Mouse (Mus musculus) thymus, postnatal 10 days (tissue): ENCODE results near the gene Zfand3.

Source experiments
- DNase-seq, 2 experiments: peaks; one replicate each; pipeline ENCODE4 v3.0.0; 2021; ENCODE audit warnings: low spot score in 2 of 2

The Zfand3 gene

DNA sequence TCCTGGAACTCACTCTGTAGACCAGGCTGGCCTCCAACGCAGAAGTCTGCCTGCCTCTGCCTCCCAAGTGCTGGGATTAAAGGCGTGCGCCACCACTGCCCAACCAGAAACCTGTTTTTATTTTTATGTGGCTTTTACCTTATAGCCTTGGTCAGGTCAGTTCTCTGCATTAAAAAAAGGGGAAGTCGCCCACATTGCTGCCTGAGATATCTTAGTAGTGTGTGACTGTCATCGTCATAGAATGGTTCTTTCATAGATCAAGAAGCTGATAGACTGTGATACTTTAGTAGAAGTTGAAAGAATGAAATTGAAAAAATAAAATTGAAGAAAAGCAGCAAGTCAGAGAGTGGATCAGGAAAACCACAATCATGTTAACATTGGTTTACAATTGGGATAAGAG is 98.5 kb downstream of the Zfand3 start:
- no peak for DNase-seq

GRCm38 (mm10) chr17:30103641-30104165 is 99.2 kb downstream of the Zfand3 start:
- no peak for DNase-seq

- DNase-seq: peak in 1 of 2 experiments; percentile 18
Observed at GRCm38 (mm10) chr17:30105369-30105768, 100.8 kb downstream of the Zfand3 start.

GRCm38 (mm10) chr17:30110678-30111077 is 106.1 kb downstream of the Zfand3 start:
- no peak for DNase-seq

- DNase-seq: no peak
Observed at GRCm38 (mm10) chr17:30111556-30111955, 107.0 kb downstream of the Zfand3 start.

- no peak for DNase-seq
Observed at GRCm38 (mm10) chr17:30112080-30112479, 107.5 kb downstream of the Zfand3 start.

- DNase-seq: no peak
Observed at GRCm38 (mm10) chr17:30112555-30113305, 108.2 kb downstream of the Zfand3 start.

GRCm38 (mm10) chr17:30114761-30115160 is 110.2 kb downstream of the Zfand3 start:
- DNase-seq: peak; percentile 11 to 57

DNA sequence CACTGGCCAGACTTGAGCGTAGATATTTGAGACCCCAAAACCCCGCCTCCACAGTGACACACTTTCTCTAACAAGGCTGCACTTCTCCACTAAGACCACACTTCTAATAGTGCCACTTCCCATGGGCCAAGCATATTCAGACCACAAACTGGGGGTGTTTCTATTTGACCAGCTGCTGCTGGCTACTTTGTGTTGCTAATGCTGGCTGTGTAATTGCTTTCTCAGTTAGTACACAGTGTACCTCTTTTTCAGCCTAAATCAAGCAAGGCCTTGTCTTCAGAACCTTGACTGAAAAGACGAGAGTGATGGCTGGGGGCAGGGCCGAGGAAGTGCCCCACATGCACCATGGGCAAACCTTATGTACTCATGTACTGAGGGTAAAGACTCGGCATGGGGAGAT is 111.7 kb downstream of the Zfand3 start:
- no peak for DNase-seq

DNA sequence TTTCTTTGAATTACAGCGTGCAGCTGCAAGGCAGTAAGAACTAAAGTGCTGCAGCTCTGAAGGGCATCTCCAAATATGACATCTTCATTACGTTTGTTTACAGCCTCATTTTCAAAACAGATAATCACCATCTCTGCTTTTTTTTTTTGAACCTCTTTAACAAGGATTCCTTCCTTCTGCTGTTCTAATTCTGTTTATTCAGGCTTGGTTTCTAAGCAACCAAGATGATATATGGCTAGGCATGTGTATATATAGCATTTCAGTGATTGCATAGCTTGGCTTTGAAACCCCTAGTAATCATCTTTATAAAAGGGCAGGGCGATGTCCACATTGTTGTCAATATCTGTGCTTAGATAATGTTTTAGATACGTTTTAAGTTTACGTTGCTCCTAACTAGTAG is 113.5 kb downstream of the Zfand3 start:
- DNase-seq: no peak

DNA sequence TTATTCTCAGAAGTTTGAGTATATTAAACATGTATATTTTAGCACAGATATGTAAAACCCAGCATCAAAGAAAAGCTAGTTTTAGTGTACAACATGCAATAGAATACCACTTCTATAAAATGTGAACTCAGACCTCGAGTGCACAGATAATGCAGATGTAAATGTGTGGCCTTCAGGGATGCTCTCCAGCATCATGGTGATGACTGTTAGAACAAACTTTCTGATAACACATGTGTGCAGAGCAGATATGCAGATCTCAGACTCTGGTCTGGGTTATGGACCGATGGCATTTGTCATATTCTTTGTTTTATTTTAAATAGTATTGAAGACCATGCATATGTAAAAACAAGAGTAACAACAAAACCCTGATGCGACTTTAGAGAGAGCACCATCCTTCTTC is 117.7 kb downstream of the Zfand3 start:
- no peak for DNase-seq

DNA sequence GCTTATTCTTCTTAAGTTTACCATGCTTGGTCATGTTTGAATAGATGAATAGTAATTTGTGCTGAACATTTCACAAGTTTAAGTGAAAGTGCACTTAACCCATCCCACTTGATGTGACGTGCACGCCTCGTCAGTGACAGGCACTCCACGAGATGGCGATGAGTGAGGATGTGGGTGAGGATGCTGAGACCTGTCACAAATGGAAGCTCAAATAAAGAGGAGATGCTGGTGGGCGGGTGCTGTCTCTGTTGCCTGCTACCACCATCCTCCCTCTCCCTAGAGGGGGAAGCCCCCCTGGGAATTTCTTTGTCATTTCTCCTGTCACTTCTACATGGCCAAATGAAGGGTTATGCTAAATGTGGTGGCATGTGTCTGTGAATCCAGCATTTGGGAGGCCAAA is 123.9 kb downstream of the Zfand3 start:
- peak in 1 of 2 experiments; percentile 4 for DNase-seq

DNA sequence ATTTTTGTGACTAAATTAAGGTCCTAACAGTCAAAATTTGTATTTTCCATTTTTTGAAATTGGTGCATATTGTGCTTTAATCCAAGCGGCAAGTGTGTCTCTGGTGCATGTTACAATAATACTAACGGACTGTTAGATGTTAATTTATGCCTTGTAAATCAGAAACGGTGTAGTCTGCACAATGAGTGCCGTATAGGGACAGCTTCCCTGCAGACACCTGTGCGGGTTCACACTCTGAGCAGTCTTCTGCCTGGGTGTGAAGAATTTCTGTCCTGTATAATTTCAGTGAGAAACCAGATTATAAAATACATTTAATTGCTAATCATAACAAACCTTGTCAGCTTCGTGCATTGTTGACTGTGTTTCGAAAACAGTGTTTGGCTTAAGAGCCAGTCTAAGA is 124.7 kb downstream of the Zfand3 start:
- no peak for DNase-seq

DNA sequence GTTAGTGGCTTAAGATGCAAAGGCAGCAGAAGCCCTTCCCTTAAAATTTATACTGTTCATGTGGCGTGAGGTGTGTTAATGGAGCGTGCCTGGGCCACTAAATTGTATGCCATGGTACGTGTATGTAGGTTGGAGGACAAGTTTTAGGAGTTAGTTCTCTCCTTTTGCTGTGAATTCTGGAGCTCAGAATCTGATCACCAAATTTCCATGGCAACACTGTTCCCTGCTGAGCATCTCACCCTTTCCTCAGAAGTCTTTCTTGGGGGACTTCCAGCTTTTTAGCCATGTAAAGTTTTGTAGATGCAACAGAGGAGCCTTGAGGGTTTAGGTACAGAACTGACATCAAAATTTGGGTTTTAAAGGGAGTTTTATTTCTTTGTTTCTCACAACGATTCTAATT is 125.8 kb downstream of the Zfand3 start:
- no peak for DNase-seq

DNA sequence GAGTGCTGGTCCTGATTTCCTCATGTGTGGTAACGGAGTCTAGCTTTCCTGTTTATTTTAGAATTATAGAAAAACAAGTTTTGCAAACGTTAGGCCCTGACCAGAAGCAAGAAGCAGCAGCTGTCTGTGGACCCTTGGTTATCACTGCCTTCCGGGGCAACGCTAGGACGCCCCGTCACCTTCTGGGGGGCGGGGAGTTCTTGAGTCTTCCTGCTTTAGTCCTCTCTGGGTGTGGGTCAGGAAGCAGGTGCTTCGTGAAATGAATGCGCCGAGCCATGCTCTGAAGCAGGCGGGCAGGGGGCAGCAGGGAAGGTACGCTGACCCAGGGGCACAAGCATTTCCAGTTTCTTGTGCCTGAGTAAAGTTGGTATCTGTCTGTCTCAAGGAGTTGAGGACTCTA is 129.1 kb downstream of the Zfand3 start:
- DNase-seq: peak; percentile 14 to 32

- no peak for DNase-seq
Observed at GRCm38 (mm10) chr17:30134955-30135735, 130.6 kb downstream of the Zfand3 start.

- DNase-seq: no peak
Observed at GRCm38 (mm10) chr17:30135890-30136289, 131.4 kb downstream of the Zfand3 start.

DNA sequence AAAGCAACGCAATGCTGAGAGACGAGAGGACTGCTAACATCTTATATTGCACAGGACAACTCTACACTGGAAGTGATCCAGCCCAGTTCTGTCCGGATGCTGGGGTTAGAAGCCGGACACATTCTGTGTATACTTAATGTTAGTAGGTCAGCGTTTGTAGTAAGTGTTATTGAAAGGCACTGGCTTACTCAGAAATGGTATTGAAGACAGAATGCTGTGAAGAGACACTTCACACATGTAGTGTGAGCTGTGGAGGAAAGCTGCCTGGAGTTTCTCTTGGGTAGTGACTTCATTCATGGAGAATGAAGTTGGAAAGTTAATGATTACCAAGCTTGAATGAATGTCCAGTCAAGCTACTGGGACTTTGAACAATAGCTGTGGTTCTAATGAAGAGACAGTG is 132.2 kb downstream of the Zfand3 start:
- DNase-seq: no peak

GRCm38 (mm10) chr17:30137115-30137514 is 132.6 kb downstream of the Zfand3 start:
- DNase-seq: no peak

GRCm38 (mm10) chr17:30144114-30144513 is 139.6 kb downstream of the Zfand3 start:
- DNase-seq: no peak

DNA sequence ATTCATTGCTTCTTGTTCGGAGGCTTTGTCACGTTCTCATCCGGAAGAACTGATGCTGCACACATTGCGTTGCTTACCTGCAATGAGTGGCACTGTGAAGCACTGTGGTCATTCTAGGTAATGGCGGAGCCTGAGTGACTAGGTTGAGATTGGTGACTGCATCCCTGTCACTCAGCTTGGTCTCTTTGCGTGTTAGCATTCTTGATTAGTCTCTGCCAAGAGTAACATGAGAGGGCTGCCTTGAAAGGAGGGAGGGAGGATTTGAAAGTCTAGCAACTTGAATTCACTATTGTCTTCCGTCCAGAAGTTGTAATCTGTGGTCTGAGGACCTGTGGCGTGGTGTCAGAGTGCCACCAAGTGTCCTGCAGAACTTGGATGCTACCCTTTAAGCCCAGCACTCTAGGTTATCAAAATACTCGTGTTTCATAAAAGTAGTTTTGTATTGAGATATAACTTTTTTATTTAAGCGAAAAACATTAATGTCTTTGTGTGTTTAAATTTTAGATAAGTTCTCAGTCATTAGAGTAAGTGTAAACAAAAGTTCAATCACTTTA is 141.1 kb downstream of the Zfand3 start:
- DNase-seq: no peak

DNA sequence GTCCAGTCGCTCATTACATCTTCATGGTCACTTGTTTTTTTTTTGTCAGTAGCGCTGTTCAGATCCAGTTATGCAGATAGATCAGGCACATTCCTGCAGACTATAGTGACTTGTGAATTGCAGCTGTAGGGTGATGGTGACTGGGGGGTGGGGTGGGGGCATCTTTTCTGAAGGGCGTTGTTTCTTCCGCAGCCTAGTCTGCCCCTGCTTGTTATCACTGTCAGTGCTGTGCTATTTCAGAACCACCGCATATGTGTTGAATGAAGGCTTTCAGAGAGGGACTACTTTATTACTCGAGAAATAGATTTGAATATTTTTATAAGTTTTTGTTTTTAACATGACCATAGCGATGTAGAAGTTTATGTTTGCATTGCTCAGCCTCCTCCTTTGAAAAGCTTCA is 142.0 kb downstream of the Zfand3 start:
- DNase-seq: no peak

- no peak for DNase-seq
Observed at GRCm38 (mm10) chr17:30147897-30148296, 143.4 kb downstream of the Zfand3 start.
